Mouse (Mus musculus): ENCODE measurements at regions not wholly inside any gene's neighbourhood (a gene's known extent, or its start where the extent isn't known, plus 50 kb on each side); places are given as distances from the start of the nearest gene placed in this dataset.

DNA sequence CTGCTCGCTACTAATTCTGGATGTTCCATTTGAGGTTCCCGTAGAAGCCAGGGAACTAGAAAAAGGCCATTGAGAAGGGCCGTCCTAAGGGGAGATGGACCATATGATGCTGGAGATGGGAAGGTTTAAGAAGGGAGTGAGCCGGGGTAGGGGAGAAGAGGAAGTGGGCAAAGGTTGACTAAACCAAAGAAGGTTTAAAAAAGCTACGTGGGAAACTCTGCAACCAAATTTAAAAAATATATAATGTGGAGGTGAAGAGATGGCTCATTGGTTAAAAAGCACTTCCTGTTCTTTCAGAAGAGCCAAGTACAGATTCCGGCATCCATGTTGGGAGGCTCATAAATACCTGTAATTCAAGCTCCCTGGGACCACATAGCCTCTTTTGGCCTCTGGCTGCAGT is 63.9 kb upstream of the Lta4h start:
- TF ChIP-seq POLR2A (IDR thresholded peaks at IDR 0.05; ENCODE audit: low read depth, low read length) (no peak), CTCF (IDR thresholded peaks at IDR 0.05; ENCODE audit: extremely low read depth, insufficient read length, insufficient replicate concordance, low read depth, low read length) (no peak)
- H3K4me1 ChIP-seq (ENCODE audit: control insufficient read depth, insufficient read depth, insufficient read length, low read length) = no peaks in the 10 kb centered on the region
- H3K27me3 ChIP-seq (ENCODE audit: control insufficient read depth, insufficient read depth, low read length) = no peaks in the 10 kb centered on the region
- H3K36me3 ChIP-seq (ENCODE audit: control insufficient read depth, insufficient read depth, low read length) = no peaks in the 10 kb centered on the region
- H3K4me3 ChIP-seq (ENCODE audit: low read depth, low read length) = no peak overlapping the region
- no peak overlapping the region for H3K27ac ChIP-seq (ENCODE audit: insufficient read depth, low read depth, low read length)
- 84% methylated on average over 6 of the region's 6 CpGs for WGBS

DNA sequence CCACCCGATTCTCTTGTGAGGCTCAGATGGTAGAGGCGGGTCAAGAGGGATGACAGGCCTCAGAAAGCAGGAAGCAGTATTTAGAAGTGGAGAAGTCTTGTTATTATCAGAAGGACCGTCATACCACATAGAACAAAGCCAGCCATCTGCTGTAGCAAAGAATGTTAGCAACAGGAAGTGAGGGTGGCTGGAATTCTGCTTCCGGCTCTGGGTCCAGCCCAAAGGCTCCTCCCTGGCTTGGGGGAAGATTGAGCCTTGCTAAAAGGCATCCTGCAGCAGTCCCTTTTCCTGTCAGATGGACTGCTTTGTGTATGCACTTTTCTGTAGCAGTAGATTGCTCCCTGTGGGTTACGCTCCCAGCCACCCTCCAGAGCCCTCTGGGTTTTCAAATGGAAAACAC is 61.9 kb upstream of the Lta4h start:
- H3K27me3 ChIP-seq (ENCODE audit: control insufficient read depth, insufficient read depth, low read length) = no peaks in the 10 kb centered on the region
- TF ChIP-seq POLR2A (IDR thresholded peaks at IDR 0.05; ENCODE audit: low read depth, low read length) (no peak), CTCF (IDR thresholded peaks at IDR 0.05; ENCODE audit: extremely low read depth, insufficient read length, insufficient replicate concordance, low read depth, low read length) (no peak)
- no peaks in the 10 kb centered on the region for H3K4me1 ChIP-seq (ENCODE audit: control insufficient read depth, insufficient read depth, insufficient read length, low read length)
- no peak overlapping the region for H3K4me3 ChIP-seq (ENCODE audit: low read depth, low read length)
- 48% methylated on average over 5 of the region's 5 CpGs for WGBS
- no peaks in the 10 kb centered on the region for H3K36me3 ChIP-seq (ENCODE audit: control insufficient read depth, insufficient read depth, low read length)
- H3K27ac ChIP-seq (ENCODE audit: insufficient read depth, low read depth, low read length) = no peak overlapping the region

DNA sequence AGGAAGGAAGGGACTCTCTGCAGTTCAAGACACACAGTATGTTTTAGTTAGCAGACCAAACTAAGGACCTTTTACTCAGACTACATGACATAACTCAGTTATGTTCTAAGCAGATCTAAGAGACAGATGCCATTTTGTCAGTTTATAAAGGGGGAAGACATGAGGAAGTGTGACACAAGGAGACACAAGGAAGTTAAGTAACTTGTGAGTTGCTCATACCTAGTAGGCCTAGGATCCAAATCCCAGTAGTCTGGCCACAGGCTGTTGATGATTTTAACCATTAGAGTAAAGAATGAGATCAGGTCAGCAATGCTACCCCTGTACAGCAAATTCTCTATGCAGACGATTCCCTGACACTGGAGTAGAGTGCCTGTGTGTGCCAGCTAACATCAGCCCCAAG is 59.3 kb upstream of the Lta4h start:
- WGBS = 74% methylated on average over 1 of the region's 1 CpGs
- no peaks in the 10 kb centered on the region for H3K36me3 ChIP-seq (ENCODE audit: control insufficient read depth, insufficient read depth, low read length)

DNA sequence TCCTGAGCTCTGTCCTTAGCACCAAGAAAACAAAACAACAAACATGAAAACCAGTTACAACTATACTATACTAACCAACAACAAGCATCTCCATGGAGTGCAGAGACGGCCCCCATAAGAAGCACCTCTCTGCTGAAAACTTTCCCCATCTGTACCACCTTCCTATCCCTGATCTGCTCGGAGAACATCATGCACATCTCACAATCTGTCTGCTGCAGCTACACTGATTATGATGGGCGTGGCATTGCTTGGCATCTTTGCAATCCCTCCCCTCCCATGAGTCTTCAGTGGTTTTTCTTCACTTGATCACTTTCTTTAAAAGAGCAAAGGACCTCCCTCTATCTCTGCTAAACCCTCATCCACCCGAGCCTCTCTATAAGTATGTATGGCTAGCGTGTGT is 55.5 kb upstream of the Lta4h start:
- 73% methylated on average over 5 of the region's 5 CpGs for WGBS
- Histone ChIP-seq H3K4me1 (ENCODE audit: control insufficient read depth, insufficient read depth, insufficient read length, low read length) (no peaks in the 10 kb centered on the region; the same call in 1 of the 2 replicates), H3K4me3 (ENCODE audit: low read depth, low read length) (no peak overlapping the region), H3K27me3 (ENCODE audit: control insufficient read depth, insufficient read depth, low read length) (no peaks in the 10 kb centered on the region), H3K36me3 (ENCODE audit: control insufficient read depth, insufficient read depth, low read length) (no peaks in the 10 kb centered on the region), H3K27ac (ENCODE audit: insufficient read depth, low read depth, low read length) (no peak overlapping the region)
- TF ChIP-seq POLR2A (IDR thresholded peaks at IDR 0.05; ENCODE audit: low read depth, low read length) (no peak), CTCF (IDR thresholded peaks at IDR 0.05; ENCODE audit: extremely low read depth, insufficient read length, insufficient replicate concordance, low read depth, low read length) (no peak)

More for the DNA sequence above, 59.3 kb upstream of the Lta4h start:
- Histone ChIP-seq H3K4me1 (ENCODE audit: control insufficient read depth, insufficient read depth, insufficient read length, low read length) (no peaks in the 10 kb centered on the region; the same call in 1 of the 2 replicates), H3K27me3 (ENCODE audit: control insufficient read depth, insufficient read depth, low read length) (no peaks in the 10 kb centered on the region), H3K27ac (ENCODE audit: insufficient read depth, low read depth, low read length) (no peak overlapping the region), H3K4me3 (ENCODE audit: low read depth, low read length) (no peak overlapping the region)
- TF ChIP-seq CTCF (IDR thresholded peaks at IDR 0.05; ENCODE audit: extremely low read depth, insufficient read length, insufficient replicate concordance, low read depth, low read length) (no peak), POLR2A (IDR thresholded peaks at IDR 0.05; ENCODE audit: low read depth, low read length) (no peak)

DNA sequence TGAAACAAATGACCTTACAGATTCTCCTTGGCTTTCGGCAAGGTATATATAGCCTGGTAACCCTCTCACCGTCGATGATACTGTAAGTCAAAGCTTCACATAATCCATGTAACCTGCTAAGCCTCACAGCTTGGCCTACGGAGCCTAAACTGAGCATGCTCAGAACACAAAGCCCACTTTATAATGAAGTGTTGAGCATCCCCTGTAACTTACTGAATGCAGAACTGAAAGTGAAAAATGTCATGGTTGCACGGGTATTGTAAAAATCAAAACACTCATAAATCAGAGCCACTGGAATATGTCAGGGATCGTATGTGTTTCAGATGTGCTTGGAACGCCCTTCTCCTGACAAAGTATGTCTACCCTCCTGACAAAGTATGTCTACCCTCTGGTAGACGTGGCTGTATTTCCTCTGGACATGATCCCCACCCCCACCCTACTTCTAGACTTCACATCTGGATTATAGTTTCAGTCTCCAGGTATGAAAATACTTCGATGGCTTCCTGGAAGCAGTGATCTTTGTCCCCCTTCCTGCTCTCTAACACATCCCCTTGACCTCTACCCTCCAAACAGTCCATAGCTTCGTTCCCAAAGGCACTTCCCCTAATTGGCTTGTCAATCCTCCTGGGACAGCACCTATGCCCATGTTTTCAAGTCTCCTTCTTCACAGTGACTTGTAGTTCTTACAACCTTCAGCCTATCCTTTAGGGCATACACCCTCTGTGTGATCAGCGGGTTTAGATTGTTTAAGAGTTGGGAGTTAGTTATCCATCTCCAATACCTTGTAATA is 54.5 kb upstream of the Lta4h start:
- 55% methylated on average over 11 of the region's 11 CpGs for WGBS

DNA sequence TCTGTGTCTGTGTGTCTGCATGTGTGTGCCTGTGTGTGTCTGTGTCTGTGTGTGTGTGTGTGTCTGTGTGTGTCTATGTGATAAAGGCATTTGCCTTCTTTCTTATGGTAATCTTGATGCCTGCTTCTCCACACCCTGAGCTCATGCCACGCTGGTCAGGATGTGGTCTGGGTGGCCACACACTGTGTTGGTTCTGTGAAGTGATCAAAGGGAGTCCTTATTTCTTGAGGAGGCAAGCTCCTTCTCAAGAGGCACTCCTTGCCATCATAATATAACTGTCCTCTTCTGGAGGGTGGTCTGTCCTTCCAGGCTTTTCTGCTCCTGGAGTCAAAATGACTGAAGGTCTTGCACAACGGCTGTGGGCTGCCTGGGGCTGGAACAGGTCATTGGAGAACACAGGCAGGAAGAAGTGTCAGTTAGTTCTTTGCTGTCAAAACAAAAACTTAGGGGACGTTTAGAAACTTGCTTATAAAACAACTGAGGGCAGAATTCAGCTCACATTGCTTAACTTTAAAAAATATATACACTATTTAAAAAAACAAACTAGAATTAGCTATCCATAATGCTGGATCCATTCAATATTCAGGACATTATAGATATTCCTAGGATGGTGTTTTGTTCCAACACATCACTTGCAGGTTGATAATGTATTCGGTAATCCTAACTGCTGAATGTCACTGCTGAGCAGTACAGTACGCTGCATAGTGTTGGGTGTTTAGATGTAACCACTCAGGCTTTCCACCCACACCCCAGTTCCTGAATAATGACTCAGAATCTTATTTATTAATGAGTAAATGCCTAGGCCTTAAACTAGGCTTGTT is 50.3 kb upstream of the Lta4h start:
- Histone ChIP-seq H3K27me3 (ENCODE audit: control insufficient read depth, insufficient read depth, low read length) (no peaks in the 10 kb centered on the region), H3K4me1 (ENCODE audit: control insufficient read depth, insufficient read depth, insufficient read length, low read length) (no peaks in the 10 kb centered on the region; the same call in 1 of the 2 replicates), H3K27ac (ENCODE audit: insufficient read depth, low read depth, low read length) (no peak overlapping the region), H3K36me3 (ENCODE audit: control insufficient read depth, insufficient read depth, low read length) (no peaks in the 10 kb centered on the region), H3K4me3 (ENCODE audit: low read depth, low read length) (no peak overlapping the region)
- no peak for TF ChIP-seq POLR2A (IDR thresholded peaks at IDR 0.05; ENCODE audit: low read depth, low read length)
- TF ChIP-seq CTCF (IDR thresholded peaks at IDR 0.05; ENCODE audit: extremely low read depth, insufficient read length, insufficient replicate concordance, low read depth, low read length) = no peak
- WGBS = 56% methylated on average over 5 of the region's 5 CpGs

More for the DNA sequence above, 54.5 kb upstream of the Lta4h start:
- Histone ChIP-seq H3K27ac (ENCODE audit: insufficient read depth, low read depth, low read length) (no peak overlapping the region), H3K27me3 (ENCODE audit: control insufficient read depth, insufficient read depth, low read length) (no peaks in the 10 kb centered on the region), H3K36me3 (ENCODE audit: control insufficient read depth, insufficient read depth, low read length) (no peaks in the 10 kb centered on the region), H3K4me3 (ENCODE audit: low read depth, low read length) (no peak overlapping the region), H3K4me1 (ENCODE audit: control insufficient read depth, insufficient read depth, insufficient read length, low read length) (no peaks in the 10 kb centered on the region; the same call in 1 of the 2 replicates)
- TF ChIP-seq CTCF (IDR thresholded peaks at IDR 0.05; ENCODE audit: extremely low read depth, insufficient read length, insufficient replicate concordance, low read depth, low read length) = no peak
- no peak for TF ChIP-seq POLR2A (IDR thresholded peaks at IDR 0.05; ENCODE audit: low read depth, low read length)
